Mouse (Mus musculus): ENCODE results near the gene Ankrd66.

- TF ChIP-seq CTCF (IDR thresholded peaks at IDR 0.05; ENCODE audit: low read depth) (no peak), EP300 (IDR thresholded peaks at IDR 0.05; ENCODE audit: low read depth) (no peak)
Measured at GRCm38 (mm10) chr17:43563192-43563987, 20.0 kb upstream of the Ankrd66 start.

Data from liver, postnatal 0 days (tissue).